Mouse (Mus musculus) liver, embryonic 13.5 days (tissue): ENCODE measurements around the gene Omt2a. TPM values are rescaled to one million over a fixed set of nuclear protein-coding genes. Genes with fewer than 3 reads are reported as not detected.
"Not testable (repeated sequence)": the region's sequence is repeated elsewhere in the genome, so short reads cannot be mapped to it uniquely, and the experiment has no call there.

Experiments used
- ATAC-seq: fragments of 200-750 bp; cut with Nextera tagmentation; 2 replicates; pipeline ENCODE4 v1.8.0; 2017; ENCODE audit warnings: low read depth, mild to moderate bottlenecking, moderate number of reproducible peaks, moderate library complexity
- DNase-seq: peaks from one replicate; pipeline ENCODE4 v3.0.0; 2022
- H3K27ac ChIP-seq: fragments of 300-500 bp; sonication (generic); 2 replicates; pipeline ENCODE4 v1.5.1; 2015; ENCODE audit warnings: moderate library complexity, mild to moderate bottlenecking, inconsistent platforms
- H3K27me3 ChIP-seq: fragments of 300-500 bp; sonication (generic); 2 replicates; pipeline ENCODE4 v1.6.1; 2015; ENCODE audit warnings: mild to moderate bottlenecking, inconsistent platforms
- H3K36me3 ChIP-seq: fragments of 300-500 bp; sonication (generic); 2 replicates; pipeline ENCODE4 v1.6.1; 2015; ENCODE audit warnings: mild to moderate bottlenecking, inconsistent platforms
- H3K4me1 ChIP-seq: fragments of 300-500 bp; sonication (generic); replicated peaks from 2 replicates; pipeline ENCODE4 v1.6.1; 2015; ENCODE audit warnings: inconsistent platforms
- H3K4me2 ChIP-seq: fragments of 300-500 bp; sonication (generic); 2 replicates; pipeline ENCODE4 v1.6.1; 2015; ENCODE audit warnings: inconsistent platforms, mild to moderate bottlenecking, moderate library complexity
- H3K4me3 ChIP-seq: fragments of 300-500 bp; sonication (generic); replicated peaks from 2 replicates; pipeline ENCODE4 v1.5.1; 2015; ENCODE audit warnings: mild to moderate bottlenecking, inconsistent platforms
- H3K9ac ChIP-seq: fragments of 300-500 bp; sonication (generic); 2 replicates; pipeline ENCODE4 v1.6.1; 2015; ENCODE audit warnings: mild to moderate bottlenecking, inconsistent platforms
- H3K9me3 ChIP-seq: fragments of 300-500 bp; sonication (generic); replicated peaks from 2 replicates; pipeline ENCODE4 v1.6.1; 2016; ENCODE audit warnings: inconsistent platforms
- WGBS: fragments of 180-500 bp; shearing (Covaris S2); methylation state at CpG from one replicate; pipeline ENCODE4 v1.1.7; 2015; ENCODE audit not compliant: insufficient replicate concordance; 5-methylcytosine and 5-hydroxymethylcytosine counted together
- polyA plus RNA-seq: library from polyadenylated mRNA; unstranded; fragments of >200 nt; fragmentation: Nextera tagmentation; extraction: Ambion mirVana; gene quantifications from 2 replicates; pipeline ENCODE4 v1.2.1, GENCODE M21; 2015

Gene Omt2a
- polyA plus RNA-seq, result not detected in 2 replicates

- Histone ChIP-seq H3K9ac (no peak within 1 kb of the TSS), H3K4me3 (no peak within 1 kb of the TSS), H3K36me3 (no peaks in the 10 kb centered on the region), H3K27ac (no peak within 1 kb of the TSS), H3K9me3 (no peaks in the 10 kb centered on the region), H3K4me1 (no peaks in the 10 kb centered on the region), H3K27me3 (no peaks in the 10 kb centered on the region), H3K4me2 (no peak within 1 kb of the TSS)
- DNase-seq (no peak), ATAC-seq (no peak)
- WGBS, result 45% methylated on average over 2 of the region's 2 CpGs
These were observed at the start of gene Omt2a for GRCm38 (mm10) chr9:78314696-78315095. Gene Omt2a, minus strand, starts transcription at chr9:78314796.

GRCm38 (mm10) chr9:78363374-78363773 lies 48.8 kb upstream of the Omt2a start:
- Histone ChIP-seq H3K4me1 (no peaks in the 10 kb centered on the region), H3K36me3 (no peaks in the 10 kb centered on the region), H3K27ac (no peak overlapping the region), H3K4me3 (no peak overlapping the region), H3K27me3 (no peaks in the 10 kb centered on the region), H3K4me2 (no peak overlapping the region), H3K9ac (no peak overlapping the region), H3K9me3 (no peaks in the 10 kb centered on the region)
- WGBS, result 26% methylated on average over 6 of the region's 6 CpGs
- DNase-seq, result no peak
- ATAC-seq, result no peak

- whole genome bisulfite sequencing, result 31% methylated on average over 2 of the region's 2 CpGs
- Histone ChIP-seq H3K9ac (no peak overlapping the region), H3K27ac (no peak overlapping the region), H3K4me2 (no peak overlapping the region), H3K4me1 (no peaks in the 10 kb centered on the region), H3K36me3 (no peaks in the 10 kb centered on the region), H3K27me3 (no peaks in the 10 kb centered on the region), H3K9me3 (no peaks in the 10 kb centered on the region), H3K4me3 (no peak overlapping the region)
- ATAC-seq (no peak), DNase-seq (no peak)
These were observed 45.9 kb upstream of the Omt2a start for GRCm38 (mm10) chr9:78360484-78360872.

GRCm38 (mm10) chr9:78359750-78360483 lies 45.3 kb upstream of the Omt2a start:
- Histone ChIP-seq H3K9ac (no peak overlapping the region), H3K4me1 (no peaks in the 10 kb centered on the region), H3K4me2 (no peak overlapping the region), H3K9me3 (no peaks in the 10 kb centered on the region), H3K36me3 (no peaks in the 10 kb centered on the region), H3K27me3 (no peaks in the 10 kb centered on the region), H3K4me3 (no peak overlapping the region), H3K27ac (no peak overlapping the region)
- WGBS, result 62% methylated on average over 6 of the region's 6 CpGs
- no peak for ATAC-seq
- no peak for DNase-seq

- H3K27me3 ChIP-seq, result no peaks in the 10 kb centered on the region
- no peaks in the 10 kb centered on the region for H3K36me3 ChIP-seq
- H3K4me1 ChIP-seq, result no peaks in the 10 kb centered on the region
- peak; percentile 34 for DNase-seq
- H3K4me3 ChIP-seq, result no peak overlapping the region
- H3K4me2 ChIP-seq, result no peak overlapping the region
- WGBS, result 10% methylated on average over 9 of the region's 9 CpGs
- ATAC-seq, result 0 out of 2 replicates have a peak, but pooled peaks have one; percentile 47
- H3K9me3 ChIP-seq, result no peaks in the 10 kb centered on the region
- H3K27ac ChIP-seq, result no peak overlapping the region
- no peak overlapping the region for H3K9ac ChIP-seq
These were observed 43.5 kb upstream of the Omt2a start for GRCm38 (mm10) chr9:78358053-78358452.

- no peak for ATAC-seq
- no peaks in the 10 kb centered on the region for H3K27me3 ChIP-seq
- H3K36me3 ChIP-seq, result no peaks in the 10 kb centered on the region
- no peak within 1 kb of the TSS for H3K4me3 ChIP-seq
- H3K27ac ChIP-seq, result no peak within 1 kb of the TSS
- no peak within 1 kb of the TSS for H3K4me2 ChIP-seq
- H3K9ac ChIP-seq, result no peak within 1 kb of the TSS
- WGBS, result 68% methylated on average over 8 of the region's 8 CpGs
- no peak for DNase-seq
- H3K4me1 ChIP-seq, result no peaks in the 10 kb centered on the region
- H3K9me3 ChIP-seq, result no peaks in the 10 kb centered on the region
These were observed 41.0 kb upstream of the Omt2a start, which contains the start of gene Gsta2 for GRCm38 (mm10) chr9:78355611-78356010. Gene Gsta2, minus strand, starts transcription at chr9:78355788.

GRCm38 (mm10) chr9:78354665-78355578 lies 40.3 kb upstream of the Omt2a start:
- 61% methylated on average over 11 of the region's 11 CpGs for WGBS
- H3K4me3 ChIP-seq, result no peak overlapping the region
- no peaks in the 10 kb centered on the region for H3K9me3 ChIP-seq
- no peaks in the 10 kb centered on the region for H3K4me1 ChIP-seq
- H3K9ac ChIP-seq, result no peak overlapping the region
- H3K27me3 ChIP-seq, result no peaks in the 10 kb centered on the region
- H3K27ac ChIP-seq, result no peak overlapping the region
- H3K36me3 ChIP-seq, result no peaks in the 10 kb centered on the region
- DNase-seq (no peak), ATAC-seq (no peak)
- H3K4me2 ChIP-seq, result no peak overlapping the region

- H3K4me1 ChIP-seq, result no peaks in the 10 kb centered on the region
- WGBS, result 50% methylated on average over 6 of the region's 6 CpGs
- H3K4me3 ChIP-seq, result no peak overlapping the region
- H3K27ac ChIP-seq, result no peak overlapping the region
- no peak overlapping the region for H3K9ac ChIP-seq
- no peaks in the 10 kb centered on the region for H3K36me3 ChIP-seq
- ATAC-seq (no peak), DNase-seq (no peak)
- H3K4me2 ChIP-seq, result no peak overlapping the region
- no peaks in the 10 kb centered on the region for H3K9me3 ChIP-seq
- H3K27me3 ChIP-seq, result no peaks in the 10 kb centered on the region
These were observed 37.1 kb upstream of the Omt2a start for GRCm38 (mm10) chr9:78351504-78352220.

GRCm38 (mm10) chr9:78350007-78350406 lies 35.4 kb upstream of the Omt2a start:
- ATAC-seq, result not testable (repeated sequence)

GRCm38 (mm10) chr9:78349141-78349540 lies 34.5 kb upstream of the Omt2a start:
- not testable (repeated sequence) for H3K27ac ChIP-seq, H3K4me2 ChIP-seq, DNase-seq, ATAC-seq, H3K4me3 ChIP-seq, H3K9ac ChIP-seq, H3K4me1 ChIP-seq, H3K9me3 ChIP-seq, H3K36me3 ChIP-seq, H3K27me3 ChIP-seq
- WGBS, result 63% methylated on average over 3 of the region's 3 CpGs

More at GRCm38 (mm10) chr9:78350007-78350406, 35.4 kb upstream of the Omt2a start:
- not testable (repeated sequence) for H3K4me3 ChIP-seq, H3K27ac ChIP-seq, H3K9me3 ChIP-seq, DNase-seq, H3K9ac ChIP-seq, H3K27me3 ChIP-seq, H3K4me1 ChIP-seq, H3K36me3 ChIP-seq, H3K4me2 ChIP-seq
